Mouse (Mus musculus) spleen, adult 2 months (tissue): ENCODE measurements around the gene Schip1.

ENCODE experiments used
- CTCF ChIP-seq: fragments of 200-500 bp; IDR thresholded peaks from 2 replicates; pipeline ENCODE4 v1.5.1; 2011; ENCODE audit warnings: mild to moderate bottlenecking, inconsistent platforms; ENCODE audit not compliant: insufficient read depth, insufficient read length, insufficient replicate concordance; ENCODE audit errors: extremely low read depth
- POLR2A ChIP-seq: fragments of 200-500 bp; IDR thresholded peaks from 2 replicates; pipeline ENCODE4 v1.6.1; 2011; ENCODE audit warnings: low read depth, low read length, inconsistent platforms

- TF ChIP-seq CTCF (no peak), POLR2A (no peak)
These were observed 122.9 kb downstream of the Schip1 start for GRCm38 (mm10) chr3:68187471-68187870.
